Mouse (Mus musculus): ENCODE data around the gene Hist1h4d. TPM values are rescaled to one million over a fixed set of nuclear protein-coding genes. Genes with fewer than 3 reads are reported as not detected.
"Not testable (repeated sequence)": the region's sequence is repeated elsewhere in the genome, so short reads cannot be mapped to it uniquely, and the experiment has no call there.

The Hist1h4d gene
- 92.3 and 119 TPM in 2 replicates for total RNA-seq (2017)

GRCm38 (mm10) chr13:23581408-23582218 lies at the start of gene Hist1h4d:
Gene Hist1h4d, plus strand, starts transcription at chr13:23581598.
- peak; percentile 62 for ATAC-seq (ENCODE audit: extremely low read depth, insufficient number of reproducible peaks, low FRiP score, poor library complexity, severe bottlenecking)

- no peak for ATAC-seq (ENCODE audit: extremely low read depth, insufficient number of reproducible peaks, low FRiP score, poor library complexity, severe bottlenecking)
Observed at GRCm38 (mm10) chr13:23532262-23533075, 48.9 kb upstream of the Hist1h4d start.

GRCm38 (mm10) chr13:23533560-23534367 lies 47.6 kb upstream of the Hist1h4d start, which contains the start of gene Hist1h2af:
Gene Hist1h2af, plus strand, starts transcription at chr13:23533906.
- ATAC-seq (ENCODE audit: extremely low read depth, insufficient number of reproducible peaks, low FRiP score, poor library complexity, severe bottlenecking): peak; percentile 41; the same call in 1 of the 2 replicates

GRCm38 (mm10) chr13:23534368-23535131 lies 46.8 kb upstream of the Hist1h4d start:
- ATAC-seq (ENCODE audit: extremely low read depth, insufficient number of reproducible peaks, low FRiP score, poor library complexity, severe bottlenecking): no peak

GRCm38 (mm10) chr13:23535137-23536075 lies 46.0 kb upstream of the Hist1h4d start, which contains the start of gene Hist1h3g:
Gene Hist1h3g, plus strand, starts transcription at chr13:23535422.
- peak; percentile 75 for ATAC-seq (ENCODE audit: extremely low read depth, insufficient number of reproducible peaks, low FRiP score, poor library complexity, severe bottlenecking)

GRCm38 (mm10) chr13:23536076-23536822 lies 45.1 kb upstream of the Hist1h4d start:
- ATAC-seq (ENCODE audit: extremely low read depth, insufficient number of reproducible peaks, low FRiP score, poor library complexity, severe bottlenecking): no peak

- ATAC-seq (ENCODE audit: extremely low read depth, insufficient number of reproducible peaks, low FRiP score, poor library complexity, severe bottlenecking): no peak
Observed at GRCm38 (mm10) chr13:23537006-23537710, 44.2 kb upstream of the Hist1h4d start.

- no peak for ATAC-seq (ENCODE audit: extremely low read depth, insufficient number of reproducible peaks, low FRiP score, poor library complexity, severe bottlenecking)
Observed at GRCm38 (mm10) chr13:23538249-23538648, 43.1 kb upstream of the Hist1h4d start.

GRCm38 (mm10) chr13:23539821-23540220 lies 41.6 kb upstream of the Hist1h4d start:
- not testable (repeated sequence) for ATAC-seq (ENCODE audit: extremely low read depth, insufficient number of reproducible peaks, low FRiP score, poor library complexity, severe bottlenecking)

GRCm38 (mm10) chr13:23541497-23541896 lies 39.9 kb upstream of the Hist1h4d start:
- ATAC-seq (ENCODE audit: extremely low read depth, insufficient number of reproducible peaks, low FRiP score, poor library complexity, severe bottlenecking): no peak

GRCm38 (mm10) chr13:23542225-23542980 lies 39.0 kb upstream of the Hist1h4d start:
- ATAC-seq (ENCODE audit: extremely low read depth, insufficient number of reproducible peaks, low FRiP score, poor library complexity, severe bottlenecking): not testable (repeated sequence)

GRCm38 (mm10) chr13:23542999-23543607 lies 38.3 kb upstream of the Hist1h4d start, which contains the start of gene Hist1h2bh:
Gene Hist1h2bh, minus strand, starts transcription at chr13:23543392.
- peak; percentile 88 for ATAC-seq (ENCODE audit: extremely low read depth, insufficient number of reproducible peaks, low FRiP score, poor library complexity, severe bottlenecking)

- ATAC-seq (ENCODE audit: extremely low read depth, insufficient number of reproducible peaks, low FRiP score, poor library complexity, severe bottlenecking): peak; percentile 91
Observed at GRCm38 (mm10) chr13:23543965-23544786, 37.2 kb upstream of the Hist1h4d start, which contains the start of gene Hist1h3f. Gene Hist1h3f, plus strand, starts transcription at chr13:23544052.

GRCm38 (mm10) chr13:23544787-23545120 lies 36.6 kb upstream of the Hist1h4d start:
- not testable (repeated sequence) for ATAC-seq (ENCODE audit: extremely low read depth, insufficient number of reproducible peaks, low FRiP score, poor library complexity, severe bottlenecking)

Data from neutrophil, adult 5-6 weeks (primary cell).